Mouse (Mus musculus) c-Kit-positive CD71-positive TER-119-negative erythroid progenitor cells, embryonic 14.5 days (primary cell): ENCODE measurements at regions not wholly inside any gene's neighbourhood (a gene's known extent, or its start where the extent isn't known, plus 50 kb on each side); places are given as distances from the start of the nearest gene placed in this dataset.
"Not testable (repeated sequence)": the region's sequence is repeated elsewhere in the genome, so short reads cannot be mapped to it uniquely, and the experiment has no call there.

Experiments used
- DNase-seq: peaks from one replicate; pipeline ENCODE4 v3.0.0-alpha.2; 2013; ENCODE audit warnings: low read depth

DNA sequence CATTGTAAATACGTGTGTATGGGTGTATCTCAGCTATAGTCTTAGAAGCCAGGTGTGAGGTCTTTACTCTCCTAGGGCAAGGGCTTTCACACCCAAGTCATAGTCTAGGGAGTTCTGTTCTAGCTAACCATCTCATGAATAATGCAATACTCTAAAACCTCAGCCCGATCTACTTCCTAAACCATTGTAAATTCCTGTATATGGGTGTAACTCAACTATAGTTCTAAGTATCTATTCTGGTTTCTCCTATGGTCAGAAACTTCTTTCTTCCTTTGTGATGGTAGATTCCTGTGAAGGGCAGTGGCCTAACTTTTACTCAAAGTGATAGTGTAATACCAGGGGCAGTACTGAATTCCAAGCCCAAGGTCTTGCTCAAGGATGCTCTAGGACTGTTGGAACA lies 58.7 kb upstream of the Srd5a3 start:
- DNase-seq = not testable (repeated sequence)

- no peak for DNase-seq
Measured at GRCm38 (mm10) chr5:76080429-76080828, 59.6 kb upstream of the Srd5a3 start.

GRCm38 (mm10) chr5:76079204-76080025 lies 60.7 kb upstream of the Srd5a3 start:
- DNase-seq = no peak

GRCm38 (mm10) chr5:76078485-76078884 lies 61.6 kb upstream of the Srd5a3 start:
- DNase-seq = no peak

GRCm38 (mm10) chr5:76076283-76076682 lies 63.8 kb upstream of the Srd5a3 start:
- DNase-seq = no peak

DNA sequence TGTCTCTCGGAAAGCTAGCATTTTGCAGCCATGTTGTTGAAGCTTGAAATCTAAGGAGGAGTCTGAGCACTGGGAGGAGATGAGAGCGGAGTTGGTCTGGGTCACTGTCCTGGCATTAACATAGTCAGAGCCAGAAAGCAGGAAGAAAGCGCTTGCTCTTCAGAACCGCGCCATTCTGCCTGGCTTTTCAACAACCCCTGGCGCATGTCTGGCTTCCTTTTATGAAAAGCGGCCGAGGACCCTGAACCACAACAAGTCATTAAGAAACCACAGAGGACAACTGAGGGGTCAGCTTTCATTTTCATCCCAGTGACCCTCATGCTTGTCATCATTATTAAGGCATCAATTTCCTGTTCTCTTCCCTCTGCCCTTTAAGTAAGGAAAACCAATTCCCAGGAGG lies 64.7 kb upstream of the Srd5a3 start:
- DNase-seq = no peak

GRCm38 (mm10) chr5:76067881-76068280 lies 72.2 kb upstream of the Srd5a3 start:
- DNase-seq = no peak

GRCm38 (mm10) chr5:76067231-76067630 lies 72.8 kb upstream of the Srd5a3 start:
- no peak for DNase-seq

DNA sequence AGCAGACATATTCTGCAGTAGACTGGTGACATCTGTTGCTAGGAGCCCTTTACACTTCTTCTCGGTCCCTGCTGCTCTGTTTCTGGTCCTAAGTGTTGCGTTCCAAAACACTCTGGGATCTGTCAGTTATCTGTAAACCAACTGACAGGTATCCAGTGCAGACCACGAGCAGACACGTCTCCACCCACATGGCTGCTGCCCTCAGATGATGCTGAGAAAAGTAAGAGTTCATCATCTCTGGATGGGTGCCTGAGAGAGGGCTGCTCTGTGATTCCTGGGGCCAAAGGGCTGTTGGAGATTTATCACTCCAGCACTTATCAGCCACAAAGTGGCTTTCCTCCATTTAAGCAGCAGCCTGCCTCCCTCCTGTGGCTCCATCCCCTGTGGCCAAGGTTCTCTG lies 74.3 kb upstream of the Srd5a3 start:
- no peak for DNase-seq

DNA sequence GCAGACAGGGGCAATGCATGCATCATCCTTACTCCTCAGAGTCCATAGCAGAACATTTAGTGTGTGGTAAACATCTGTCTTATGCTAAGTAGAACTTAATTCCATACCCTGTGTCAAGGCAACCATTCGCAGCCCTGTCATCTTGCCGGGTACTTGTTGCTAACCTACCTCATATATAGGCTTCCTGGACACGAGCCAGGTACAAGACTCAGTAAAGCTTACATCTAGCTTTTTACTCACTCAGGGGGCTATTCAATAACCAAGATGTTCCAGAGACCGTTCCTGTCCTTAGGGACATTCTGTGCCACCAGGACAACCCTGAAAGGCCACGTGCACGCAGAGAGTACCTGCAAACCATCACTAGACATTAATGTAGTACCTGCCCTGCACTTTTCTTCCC lies 74.8 kb upstream of the Srd5a3 start:
- DNase-seq = no peak

- no peak for DNase-seq
Measured at GRCm38 (mm10) chr5:76064686-76065085, 75.4 kb upstream of the Srd5a3 start.

DNA sequence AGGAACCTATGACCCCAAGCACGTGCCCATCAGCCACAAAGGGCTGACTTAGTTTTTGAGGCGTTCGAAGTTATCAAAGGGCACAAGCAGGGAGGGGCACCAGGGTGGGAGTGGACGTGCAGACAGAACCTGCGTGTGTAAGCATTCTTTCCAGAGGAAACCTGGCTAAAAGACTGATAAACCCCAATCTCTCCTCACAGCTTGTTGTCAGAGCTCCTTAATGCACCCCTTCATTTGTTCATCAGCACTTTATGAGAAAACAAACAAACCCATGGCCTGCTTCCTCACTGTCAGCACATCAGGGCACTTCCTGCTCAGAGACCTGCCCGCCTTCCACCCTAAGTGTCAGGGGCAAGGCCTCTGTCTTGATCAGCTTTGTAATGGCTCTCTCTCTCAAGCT lies 76.6 kb upstream of the Srd5a3 start:
- peak; percentile 66 for DNase-seq

- DNase-seq = no peak
Measured at GRCm38 (mm10) chr5:76058011-76058410, 79.8 kb upstream of the Kdr start.

DNA sequence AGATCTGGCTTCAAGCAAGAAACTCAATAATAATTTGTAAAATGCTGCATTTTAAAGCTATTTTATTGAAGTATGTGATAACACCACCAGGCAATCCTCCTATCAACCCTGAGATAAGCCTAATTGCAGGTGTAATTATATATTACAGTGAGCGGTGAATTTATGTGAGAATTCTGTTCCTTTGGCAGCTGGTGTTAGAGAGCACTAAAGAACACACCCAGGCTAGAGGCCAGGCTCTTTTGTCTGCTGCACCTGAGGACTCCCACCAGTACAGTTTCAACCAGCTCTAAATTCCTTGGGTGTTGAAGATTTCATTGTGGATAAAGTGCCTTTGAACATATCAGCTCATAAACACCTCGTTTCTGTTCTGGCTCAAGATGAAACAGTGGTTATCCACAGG lies 77.6 kb upstream of the Kdr start:
- no peak for DNase-seq

- DNase-seq = no peak
Measured at GRCm38 (mm10) chr5:76052782-76053181, 74.5 kb upstream of the Kdr start.

DNA sequence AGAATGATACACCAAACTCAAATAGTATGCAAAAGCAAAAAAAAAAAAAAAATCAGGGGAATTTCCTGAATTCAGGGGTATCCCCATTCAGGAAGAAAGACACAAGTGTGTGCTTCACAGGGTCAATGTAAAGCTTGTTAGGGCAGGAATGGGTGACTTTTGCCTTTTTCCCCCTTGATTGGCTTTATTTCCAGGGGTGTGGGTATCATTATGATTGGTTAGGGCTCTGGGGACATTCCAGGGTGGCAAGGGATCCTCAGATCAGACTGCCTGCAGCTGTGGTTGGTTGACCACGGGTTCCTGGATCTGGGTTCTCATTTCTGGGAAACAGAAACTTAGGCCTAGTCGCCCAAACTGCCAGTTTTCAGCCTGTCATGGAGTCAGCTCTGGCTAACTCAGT lies 73.4 kb upstream of the Kdr start:
- DNase-seq = no peak

- DNase-seq = no peak
Measured at GRCm38 (mm10) chr5:76048103-76048874, 70.0 kb upstream of the Kdr start.

DNA sequence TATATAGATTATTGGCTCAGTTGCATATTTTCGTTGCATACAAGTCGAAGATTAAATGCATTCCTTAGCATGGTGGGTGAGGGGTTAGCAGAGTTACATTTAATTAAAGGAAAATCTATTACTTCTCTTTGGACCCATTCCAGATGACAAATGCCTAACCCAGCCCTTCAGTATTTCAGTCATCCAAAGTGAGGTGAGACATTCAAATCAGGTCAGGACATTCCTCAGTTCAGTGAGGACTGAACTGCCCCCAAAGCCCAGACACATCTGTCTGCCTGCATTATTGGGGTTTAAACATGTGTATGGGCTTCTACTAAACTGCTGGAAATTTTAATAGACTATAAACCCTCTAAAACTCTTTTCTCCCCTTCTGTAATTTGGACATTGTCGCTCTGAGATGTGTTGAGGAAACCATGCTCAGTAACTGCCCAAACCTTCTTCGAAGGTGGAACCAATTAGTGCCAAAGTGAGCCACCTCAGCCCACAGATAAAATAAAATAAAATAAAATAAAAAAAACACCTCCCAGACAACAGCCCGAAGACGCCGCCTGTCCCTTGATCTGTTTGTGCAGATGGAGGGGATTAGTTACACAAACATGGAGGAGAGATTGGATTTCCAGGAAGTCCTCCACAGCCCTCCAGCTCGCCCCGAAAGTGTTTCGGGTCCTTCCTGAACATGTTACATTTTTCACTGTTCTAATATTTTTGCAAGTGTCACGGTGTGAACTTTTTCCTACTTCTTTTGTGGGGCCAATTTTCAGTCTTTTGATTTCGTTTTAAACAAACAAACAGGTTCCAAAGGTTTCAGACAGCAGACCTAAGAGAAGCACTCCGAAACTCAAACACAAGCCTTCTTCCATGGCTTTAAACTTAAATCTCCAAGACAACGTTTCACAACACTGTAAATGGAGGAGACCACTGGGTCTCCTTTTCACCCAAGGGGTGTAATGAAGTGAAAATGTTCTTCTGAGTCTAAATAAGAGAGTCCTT lies 65.6 kb upstream of the Kdr start:
- no peak for DNase-seq

- DNase-seq = peak; percentile 35
Measured at GRCm38 (mm10) chr5:76040454-76041203, 62.4 kb upstream of the Kdr start.

- no peak for DNase-seq
Measured at GRCm38 (mm10) chr5:76028729-76029128, 50.5 kb upstream of the Kdr start.
